Mouse (Mus musculus): Measurements from ENCODE around the gene Foxm1. TPM values are rescaled to one million over a fixed set of nuclear protein-coding genes. Genes with fewer than 3 reads are reported as not detected.

Foxm1 gene
- total and polyA plus RNA-seq, 2 experiments from 2014 or later = 3.9 to 7.3 TPM

GRCm38 (mm10) chr6:128408544-128409125 lies 45.9 kb downstream of the Foxm1 start:
- Histone ChIP-seq H3K9ac (no peak overlapping the region), H3K9me3 (ENCODE audit: low read length) (no peaks in the 10 kb centered on the region), H3K4me1 (ENCODE audit: insufficient read depth) (no peaks in the 10 kb centered on the region), H3K4me2 (ENCODE audit: low read depth) (no peak overlapping the region), H3K27me3 (ENCODE audit: insufficient read depth, low read length) (no peaks in the 10 kb centered on the region), H3K27ac (ENCODE audit: low read depth, low read length) (no peak overlapping the region), H3K4me3 (ENCODE audit: low read depth, low read length) (no peak overlapping the region), H3K36me3 (ENCODE audit: insufficient read depth) (peaks cover 53% of the 10 kb centered on the region)
- no peak for TF ChIP-seq CTCF (IDR thresholded peaks at IDR 0.05; ENCODE audit: low read depth)
- no peak for DNase-seq
- WGBS = 91% methylated on average over 7 of the region's 7 CpGs
- ATAC-seq = no peak

- ATAC-seq = no peak
- Histone ChIP-seq H3K9ac (no peak overlapping the region), H3K4me2 (ENCODE audit: low read depth) (no peak overlapping the region), H3K9me3 (ENCODE audit: low read length) (no peaks in the 10 kb centered on the region), H3K36me3 (ENCODE audit: insufficient read depth) (peaks cover 49% of the 10 kb centered on the region), H3K4me1 (ENCODE audit: insufficient read depth) (no peaks in the 10 kb centered on the region), H3K27me3 (ENCODE audit: insufficient read depth, low read length) (no peaks in the 10 kb centered on the region), H3K4me3 (ENCODE audit: low read depth, low read length) (no peak overlapping the region), H3K27ac (ENCODE audit: low read depth, low read length) (no peak overlapping the region)
- no peak for DNase-seq
- TF ChIP-seq CTCF (IDR thresholded peaks at IDR 0.05; ENCODE audit: low read depth) = no peak
- WGBS = 95% methylated on average over 13 of the region's 13 CpGs
Observed at GRCm38 (mm10) chr6:128410305-128410704, 47.5 kb downstream of the Foxm1 start.

GRCm38 (mm10) chr6:128411115-128411514 lies 48.3 kb downstream of the Foxm1 start:
- Histone ChIP-seq H3K9me3 (ENCODE audit: low read length) (no peaks in the 10 kb centered on the region), H3K36me3 (ENCODE audit: insufficient read depth) (peaks cover 55% of the 10 kb centered on the region), H3K4me1 (ENCODE audit: insufficient read depth) (no peaks in the 10 kb centered on the region), H3K4me3 (ENCODE audit: low read depth, low read length) (no peak overlapping the region), H3K9ac (no peak overlapping the region), H3K4me2 (ENCODE audit: low read depth) (no peak overlapping the region), H3K27me3 (ENCODE audit: insufficient read depth, low read length) (no peaks in the 10 kb centered on the region), H3K27ac (ENCODE audit: low read depth, low read length) (no peak overlapping the region)
- peak; percentile 93 for TF ChIP-seq CTCF (IDR thresholded peaks at IDR 0.05; ENCODE audit: low read depth)
- peak; percentile 87 for DNase-seq
- ATAC-seq = peak; percentile 75
- 20% methylated on average over 3 of the region's 3 CpGs for WGBS

- DNase-seq (no peak), ATAC-seq (no peak)
- Histone ChIP-seq H3K4me2 (ENCODE audit: low read depth) (no peak overlapping the region), H3K27ac (ENCODE audit: low read depth, low read length) (no peak overlapping the region), H3K27me3 (ENCODE audit: insufficient read depth, low read length) (no peaks in the 10 kb centered on the region), H3K9ac (no peak overlapping the region), H3K4me3 (ENCODE audit: low read depth, low read length) (no peak overlapping the region), H3K9me3 (ENCODE audit: low read length) (no peaks in the 10 kb centered on the region), H3K36me3 (ENCODE audit: insufficient read depth) (peaks cover 23% of the 10 kb centered on the region), H3K4me1 (ENCODE audit: insufficient read depth) (no peaks in the 10 kb centered on the region)
- TF ChIP-seq CTCF (IDR thresholded peaks at IDR 0.05; ENCODE audit: low read depth) = no peak
- WGBS = 92% methylated on average over 5 of the region's 5 CpGs
Observed at GRCm38 (mm10) chr6:128416169-128416568, 53.4 kb downstream of the Foxm1 start.

- H3K27ac ChIP-seq (ENCODE audit: low read depth, low read length) = no peak overlapping the region
- no peak for TF ChIP-seq CTCF (IDR thresholded peaks at IDR 0.05; ENCODE audit: low read depth)
- no peak for DNase-seq
- WGBS = 93% methylated on average over 1 of the region's 1 CpGs
- H3K4me1 ChIP-seq (ENCODE audit: insufficient read depth) = 0 out of 2 replicates have a peak, but pooled peaks cover under 1% of the 10 kb centered on the region
- no peak overlapping the region for H3K4me3 ChIP-seq (ENCODE audit: low read depth, low read length)
- H3K27me3 ChIP-seq (ENCODE audit: insufficient read depth, low read length) = no peaks in the 10 kb centered on the region
- no peak for ATAC-seq
- H3K36me3 ChIP-seq (ENCODE audit: insufficient read depth) = peaks cover 10% of the 10 kb centered on the region; the same call in 1 of the 2 replicates
- H3K4me2 ChIP-seq (ENCODE audit: low read depth) = no peak overlapping the region
- no peak overlapping the region for H3K9ac ChIP-seq
- H3K9me3 ChIP-seq (ENCODE audit: low read length) = no peaks in the 10 kb centered on the region
Observed at GRCm38 (mm10) chr6:128418076-128418475, 55.3 kb downstream of the Foxm1 start.

GRCm38 (mm10) chr6:128421036-128421435 lies 58.3 kb downstream of the Foxm1 start:
- ATAC-seq = no peak
- no peak for TF ChIP-seq CTCF (IDR thresholded peaks at IDR 0.05; ENCODE audit: low read depth)
- Histone ChIP-seq H3K9me3 (ENCODE audit: low read length) (no peaks in the 10 kb centered on the region), H3K9ac (no peak overlapping the region), H3K27me3 (ENCODE audit: insufficient read depth, low read length) (no peaks in the 10 kb centered on the region), H3K36me3 (ENCODE audit: insufficient read depth) (0 out of 2 replicates have a peak, but pooled peaks cover 1% of the 10 kb centered on the region), H3K4me3 (ENCODE audit: low read depth, low read length) (no peak overlapping the region), H3K4me1 (ENCODE audit: insufficient read depth) (0 out of 2 replicates have a peak, but pooled peaks cover 6% of the 10 kb centered on the region), H3K4me2 (ENCODE audit: low read depth) (no peak overlapping the region), H3K27ac (ENCODE audit: low read depth, low read length) (no peak overlapping the region)
- 96% methylated on average over 2 of the region's 2 CpGs for WGBS
- no peak for DNase-seq

- H3K9me3 ChIP-seq (ENCODE audit: low read length) = no peaks in the 10 kb centered on the region
- no peak overlapping the region for H3K9ac ChIP-seq
- no peak for ATAC-seq
- no peak overlapping the region for H3K4me3 ChIP-seq (ENCODE audit: low read depth, low read length)
- H3K27ac ChIP-seq (ENCODE audit: low read depth, low read length) = no peak overlapping the region
- WGBS = 92% methylated on average over 3 of the region's 3 CpGs
- H3K27me3 ChIP-seq (ENCODE audit: insufficient read depth, low read length) = no peaks in the 10 kb centered on the region
- TF ChIP-seq CTCF (IDR thresholded peaks at IDR 0.05; ENCODE audit: low read depth) = no peak
- H3K36me3 ChIP-seq (ENCODE audit: insufficient read depth) = no peaks in the 10 kb centered on the region
- no peak overlapping the region for H3K4me2 ChIP-seq (ENCODE audit: low read depth)
- 0 out of 2 replicates have a peak, but pooled peaks cover 6% of the 10 kb centered on the region for H3K4me1 ChIP-seq (ENCODE audit: insufficient read depth)
- DNase-seq = no peak
Observed at GRCm38 (mm10) chr6:128421480-128421879, 58.7 kb downstream of the Foxm1 start.

Measured in forebrain, postnatal 0 days (tissue).